Mouse (Mus musculus) limb, embryonic 10.5 days (tissue): Measurements from ENCODE around the gene Gadd45gip1. TPM values are rescaled to one million over a fixed set of nuclear protein-coding genes. Genes with fewer than 3 reads are reported as not detected.
A peak's percentile ranks its signal among the peaks of the same experiment; 100 is the strongest.

Experiments
- DNase-seq: peaks from one replicate; pipeline ENCODE4 v3.0.0-alpha.2; 2017; ENCODE audit warnings: low spot score
- H3K27ac ChIP-seq: fragments of 300-500 bp; sonication (generic); 2 replicates; pipeline ENCODE4 v1.5.1; 2016; ENCODE audit warnings: mild to moderate bottlenecking
- H3K27me3 ChIP-seq: fragments of 300-500 bp; sonication (generic); 2 replicates; pipeline ENCODE4 v1.6.1; 2016; ENCODE audit warnings: low read depth, mild to moderate bottlenecking; ENCODE audit not compliant: poor library complexity, severe bottlenecking
- H3K36me3 ChIP-seq: fragments of 300-500 bp; sonication (generic); 2 replicates; pipeline ENCODE4 v1.6.1; 2016; ENCODE audit warnings: mild to moderate bottlenecking, moderate library complexity
- H3K4me1 ChIP-seq: fragments of 300-500 bp; sonication (generic); 2 replicates; pipeline ENCODE4 v1.6.1; 2016
- H3K4me3 ChIP-seq: fragments of 300-500 bp; sonication (generic); 2 replicates; pipeline ENCODE4 v1.5.1; 2016; ENCODE audit warnings: mild to moderate bottlenecking, moderate library complexity
- H3K9me3 ChIP-seq: fragments of 300-500 bp; sonication (generic); replicated peaks from 2 replicates; pipeline ENCODE4 v1.6.1; 2016; ENCODE audit warnings: mild to moderate bottlenecking
- WGBS: fragments of 180-500 bp; shearing (Covaris S2); methylation state at CpG from one replicate; pipeline ENCODE4 v1.1.7; 2016; 5-methylcytosine and 5-hydroxymethylcytosine counted together
- microRNA-seq: library from miRNA; unstranded; fragments of <30 nt; microRNA quantifications from one replicate; pipeline ENCODE4, GENCODE M21; 2017
- polyA plus RNA-seq: library from polyadenylated mRNA; unstranded; fragments of >200 nt; fragmentation: Nextera tagmentation; extraction: Ambion mirVana; gene quantifications from 2 replicates; pipeline ENCODE4 v1.2.1, GENCODE M21; 2016

Gadd45gip1 gene
- polyA plus RNA-seq, 1 experiment from 2014 or later = 51.7 TPM

DNA sequence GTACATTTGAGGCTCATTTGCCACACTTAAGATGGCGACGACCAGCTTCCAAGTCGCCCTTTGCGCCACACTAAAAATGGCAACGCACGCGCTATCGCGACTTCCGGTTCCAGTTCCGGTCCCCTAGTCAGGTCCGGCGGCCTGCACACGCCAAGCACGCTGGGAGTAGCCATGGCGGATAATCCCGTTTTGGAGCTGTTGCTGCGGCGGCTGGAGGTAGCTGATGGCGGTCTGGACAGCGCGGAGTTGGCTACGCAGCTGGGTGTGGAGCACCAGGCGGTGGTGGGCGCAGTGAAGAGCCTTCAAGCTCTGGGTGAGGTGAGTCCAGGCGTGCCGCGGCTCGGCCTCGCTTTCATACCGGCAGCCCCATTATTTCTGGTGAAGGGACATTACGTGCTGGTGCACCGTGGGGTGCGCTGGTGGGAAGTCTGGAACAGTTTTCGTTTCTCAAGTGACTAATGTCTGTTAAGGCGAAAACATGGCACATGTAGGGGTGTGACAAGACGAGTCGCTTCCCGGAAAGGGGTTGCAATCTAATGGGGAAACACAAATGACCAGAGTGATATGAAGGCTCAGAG lies 25.6 kb downstream of the Gadd45gip1 start, which contains the start of gene Farsa:
TSS of gene Farsa (plus strand) at position 126 of the 578 bp plus-strand sequence.
- Histone ChIP-seq H3K4me1 (peaks cover 12% of the 10 kb centered on the region), H3K27ac (peak within 1 kb of the TSS; percentile 92), H3K36me3 (peaks cover 30% of the 10 kb centered on the region), H3K27me3 (no peaks in the 10 kb centered on the region), H3K4me3 (peak within 1 kb of the TSS; percentile 93), H3K9me3 (no peaks in the 10 kb centered on the region)
- DNase-seq = peak; percentile 97
- WGBS = under 1% methylated on average over 39 of the region's 39 CpGs

- H3K36me3 ChIP-seq = peaks cover 33% of the 10 kb centered on the region
- H3K27me3 ChIP-seq = peaks cover 12% of the 10 kb centered on the region
- H3K4me3 ChIP-seq = peak within 1 kb of the TSS; percentile 59
- peak; percentile 86 for DNase-seq
- H3K9me3 ChIP-seq = no peaks in the 10 kb centered on the region
- WGBS = 14% methylated on average over 44 of the region's 46 CpGs
- peaks cover 16% of the 10 kb centered on the region for H3K4me1 ChIP-seq
- H3K27ac ChIP-seq = peak within 1 kb of the TSS; percentile 84
Observed at GRCm38 (mm10) chr8:84871376-84872308, 40.3 kb downstream of the Gadd45gip1 start, which contains the start of gene Syce2. Gene Syce2 (plus strand): TSS chr8:84872111.

DNA sequence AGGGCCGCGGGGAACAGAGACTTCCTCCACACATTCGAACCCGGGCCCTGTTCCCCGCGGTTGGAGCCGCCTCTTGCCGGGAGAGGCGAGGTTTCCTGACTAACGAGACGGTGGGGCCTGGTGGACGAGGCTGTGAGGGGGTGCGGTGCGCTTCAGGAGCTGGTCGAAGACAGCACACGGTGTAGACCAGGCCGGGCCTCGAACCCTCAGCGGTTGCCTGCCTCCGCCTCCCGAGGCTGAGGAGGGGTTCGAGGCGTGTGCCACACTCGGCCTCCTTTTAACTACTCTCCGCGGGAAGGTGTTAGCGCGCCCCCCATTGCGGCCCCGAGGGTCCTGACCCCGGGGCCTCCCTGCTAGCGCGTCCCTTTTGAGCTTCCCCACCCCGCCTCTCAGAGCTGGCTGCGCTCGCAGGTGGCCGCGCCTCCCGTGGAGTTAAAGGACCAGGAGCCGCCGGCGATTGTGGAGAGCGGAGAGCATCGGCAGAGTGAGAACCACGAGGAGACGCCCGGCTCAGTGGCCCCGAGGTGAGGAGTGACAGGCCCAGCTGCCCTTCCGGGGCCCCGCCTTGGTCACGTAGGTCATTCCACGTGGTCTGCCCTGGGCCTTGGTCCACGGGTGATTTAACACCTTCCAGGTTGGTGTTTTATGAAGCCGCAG lies 41.1 kb downstream of the Gadd45gip1 start:
- peaks cover 25% of the 10 kb centered on the region for H3K36me3 ChIP-seq
- H3K9me3 ChIP-seq = no peaks in the 10 kb centered on the region
- peak overlapping the region; percentile 59 for H3K4me3 ChIP-seq
- 2% methylated on average over 54 of the region's 54 CpGs for WGBS
- peaks cover 12% of the 10 kb centered on the region for H3K27me3 ChIP-seq
- peak overlapping the region; percentile 84 for H3K27ac ChIP-seq
- peak; percentile 67 for DNase-seq
- peaks cover 16% of the 10 kb centered on the region for H3K4me1 ChIP-seq

DNA sequence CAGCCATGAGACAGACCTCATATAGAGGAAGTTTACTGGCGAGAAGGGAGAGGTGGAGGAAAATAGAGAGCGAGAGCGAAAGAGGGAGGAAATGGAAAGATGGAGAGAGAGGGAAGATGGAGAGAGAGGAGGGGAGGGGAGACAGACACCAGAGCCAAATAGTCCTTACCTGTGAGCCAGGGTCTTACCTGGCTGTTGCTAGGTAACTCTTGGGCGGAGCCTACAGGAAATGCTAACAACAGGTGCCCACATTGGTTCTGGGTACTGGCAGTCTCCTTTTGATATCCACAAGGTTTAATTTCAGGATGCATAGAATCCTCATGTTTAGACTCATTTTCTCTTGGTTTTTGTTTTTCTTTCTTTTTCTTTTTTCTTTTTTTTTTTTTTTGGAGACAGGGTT lies 41.7 kb downstream of the Gadd45gip1 start:
- Histone ChIP-seq H3K4me3 (peak overlapping the region; percentile 59), H3K4me1 (peaks cover 16% of the 10 kb centered on the region), H3K27me3 (peaks cover 12% of the 10 kb centered on the region), H3K9me3 (no peaks in the 10 kb centered on the region), H3K27ac (no peak overlapping the region), H3K36me3 (peaks cover 19% of the 10 kb centered on the region)
- DNase-seq = no peak
- 53% methylated on average over 4 of the region's 4 CpGs for WGBS

DNA sequence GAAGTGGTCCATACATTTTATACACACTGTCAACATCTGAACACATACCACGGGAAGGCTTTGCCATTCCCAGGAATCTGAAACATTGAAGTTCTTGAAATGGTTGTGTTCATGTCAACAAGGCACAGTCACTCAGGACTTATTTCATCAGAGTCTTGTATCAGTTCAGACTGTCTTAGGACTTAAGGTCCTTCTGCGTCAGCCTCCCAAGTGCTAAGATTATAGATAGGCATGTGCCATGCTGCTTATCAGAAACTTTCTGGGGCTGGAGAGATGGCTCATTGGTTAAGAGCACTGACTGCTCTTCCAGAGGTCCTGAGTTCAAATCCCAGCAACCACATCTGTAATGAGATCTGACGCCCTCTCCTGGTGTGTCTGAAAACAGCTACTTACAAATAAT lies 43.0 kb downstream of the Gadd45gip1 start:
- Histone ChIP-seq H3K27ac (no peak overlapping the region), H3K4me3 (no peak overlapping the region), H3K27me3 (peaks cover 12% of the 10 kb centered on the region), H3K36me3 (peaks cover 6% of the 10 kb centered on the region), H3K9me3 (no peaks in the 10 kb centered on the region), H3K4me1 (peaks cover 16% of the 10 kb centered on the region)
- 92% methylated on average over 3 of the region's 3 CpGs for WGBS
- DNase-seq = no peak

DNA sequence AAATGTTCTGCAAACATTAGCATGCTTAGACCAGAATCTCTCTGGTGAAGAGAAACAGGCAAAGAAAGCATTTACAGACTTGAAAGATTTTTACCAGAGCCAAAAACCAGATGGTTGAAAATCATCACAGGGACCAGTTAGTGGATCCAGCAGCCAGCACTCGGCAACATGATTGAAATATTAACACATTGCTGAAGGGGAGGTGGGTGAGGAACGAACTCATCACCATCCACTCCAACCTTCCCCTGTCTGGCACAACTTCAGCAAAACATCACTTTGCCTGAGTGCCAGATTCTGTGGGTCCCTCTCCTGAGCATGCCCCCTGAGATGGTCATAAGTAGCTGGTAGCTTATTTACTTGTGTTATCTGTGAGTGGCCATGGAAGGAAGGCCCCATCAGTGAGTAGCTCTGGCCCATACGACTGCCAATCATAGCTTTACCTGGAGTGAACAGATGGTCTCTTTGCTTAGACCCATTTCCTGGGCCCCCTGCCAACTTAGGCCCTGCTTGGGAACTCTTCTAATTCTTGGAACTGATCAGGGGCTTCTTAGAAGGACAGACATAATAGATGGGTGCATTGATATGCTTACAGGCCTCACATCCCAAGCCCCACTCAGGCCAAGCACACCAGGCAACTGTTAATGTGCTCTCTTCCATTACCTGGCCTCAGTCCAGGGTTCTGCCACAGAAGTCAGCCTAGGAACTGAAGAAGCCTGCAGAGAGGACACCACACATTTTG lies 46.1 kb downstream of the Gadd45gip1 start:
- peaks cover 7% of the 10 kb centered on the region for H3K27me3 ChIP-seq
- WGBS = 86% methylated on average over 3 of the region's 3 CpGs
- H3K9me3 ChIP-seq = no peaks in the 10 kb centered on the region
- H3K27ac ChIP-seq = no peak overlapping the region
- H3K36me3 ChIP-seq = no peaks in the 10 kb centered on the region; the same call in 1 of the 2 replicates
- no peak for DNase-seq
- H3K4me1 ChIP-seq = peaks cover 6% of the 10 kb centered on the region
- H3K4me3 ChIP-seq = no peak overlapping the region

DNA sequence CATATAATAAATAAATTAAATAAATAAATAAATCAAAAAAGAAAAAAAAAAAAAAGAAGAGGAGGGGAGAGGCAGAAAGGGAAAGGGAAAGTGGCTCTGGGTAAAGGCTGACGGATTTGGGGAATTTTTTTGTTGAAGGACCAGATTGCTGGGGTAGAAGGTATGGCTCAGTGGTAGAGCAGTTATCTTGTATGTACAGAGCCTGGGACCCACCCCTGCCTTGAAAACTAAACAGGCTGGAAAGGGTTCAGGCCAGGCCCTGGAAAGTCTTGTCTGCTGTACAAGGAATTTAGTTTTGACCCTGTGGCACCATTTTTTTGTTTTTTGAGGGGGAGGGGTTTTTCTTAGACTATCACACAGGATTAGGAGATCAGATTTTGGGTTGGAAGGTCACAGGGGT lies 47.6 kb downstream of the Gadd45gip1 start:
- Histone ChIP-seq H3K27ac (no peak overlapping the region), H3K9me3 (no peaks in the 10 kb centered on the region), H3K36me3 (peaks cover 7% of the 10 kb centered on the region), H3K27me3 (no peaks in the 10 kb centered on the region), H3K4me3 (no peak overlapping the region), H3K4me1 (no peaks in the 10 kb centered on the region)
- DNase-seq = no peak
- WGBS = 92% methylated on average over 1 of the region's 1 CpGs

GRCm38 (mm10) chr8:84884728-84885127 lies 53.4 kb downstream of the Gadd45gip1 start:
- Histone ChIP-seq H3K27ac (no peak overlapping the region), H3K27me3 (no peaks in the 10 kb centered on the region), H3K9me3 (no peaks in the 10 kb centered on the region), H3K4me3 (no peak overlapping the region), H3K4me1 (no peaks in the 10 kb centered on the region), H3K36me3 (peaks cover 59% of the 10 kb centered on the region)
- 88% methylated on average over 4 of the region's 4 CpGs for WGBS
- no peak for DNase-seq

Small RNAs within 50 kb of the gene (microRNA-seq; reads per million reads assigned to microRNA genes)
- 4.1 reads per million, percentile 6 among the genes with 10 or more reads in this experiment for gene Mir7069

Other genes starting within 250 kb of the Gadd45gip1 start
- 199 and 229 TPM in 2 replicates for gene Ier2, start 168.7 kb upstream of the Gadd45gip1 start, polyA plus RNA-seq
- gene Trmt1, start 145.2 kb upstream of the Gadd45gip1 start, polyA plus RNA-seq = 71.7 and 79.3 TPM in 2 replicates
- gene Nacc1, start 143.7 kb upstream of the Gadd45gip1 start, polyA plus RNA-seq = 31.7 and 32.0 TPM in 2 replicates
- gene Lyl1, start 130.1 kb upstream of the Gadd45gip1 start, polyA plus RNA-seq = 4.6 and 4.7 TPM in 2 replicates
- 3.7 and 8.1 TPM in 2 replicates for gene G430095P16Rik, start 108.5 kb upstream of the Gadd45gip1 start, polyA plus RNA-seq
- gene Nfix, start 31.2 kb upstream of the Gadd45gip1 start, polyA plus RNA-seq = 0.24 and 2.1 TPM in 2 replicates
- gene Dand5, start 8.7 kb upstream of the Gadd45gip1 start, polyA plus RNA-seq = 1.9 and 2.7 TPM in 2 replicates
- gene Rad23a, start 9.1 kb downstream of the Gadd45gip1 start, polyA plus RNA-seq = 119 and 122 TPM in 2 replicates
- gene Calr, start 15.4 kb downstream of the Gadd45gip1 start, polyA plus RNA-seq = 820 and 843 TPM in 2 replicates
- gene Farsa, start 25.5 kb downstream of the Gadd45gip1 start, polyA plus RNA-seq = 149 and 156 TPM in 2 replicates
- gene Syce2, start 40.6 kb downstream of the Gadd45gip1 start, polyA plus RNA-seq = 92.8 and 99.5 TPM in 2 replicates
- gene Gcdh, start 62.4 kb downstream of the Gadd45gip1 start, polyA plus RNA-seq = 44.5 and 54.2 TPM in 2 replicates
- gene Klf1, start 70.4 kb downstream of the Gadd45gip1 start, polyA plus RNA-seq = 14.0 and 18.7 TPM in 2 replicates
- gene Dnase2a, start 77.0 kb downstream of the Gadd45gip1 start, polyA plus RNA-seq = 6.4 and 8.2 TPM in 2 replicates
- gene Mast1, start 105.8 kb downstream of the Gadd45gip1 start, polyA plus RNA-seq = 0.09 and 0.16 TPM in 2 replicates
- 0.44 and 0.58 TPM in 2 replicates for gene Rtbdn, start 115.5 kb downstream of the Gadd45gip1 start, polyA plus RNA-seq
- not detected in 2 replicates for gene Gm49661, start 137.9 kb downstream of the Gadd45gip1 start, polyA plus RNA-seq
- gene Prdx2, start 138.1 kb downstream of the Gadd45gip1 start, polyA plus RNA-seq = 1,175 and 1,260 TPM in 2 replicates
- 156 and 168 TPM in 2 replicates for gene Rnaseh2a, start 138.2 kb downstream of the Gadd45gip1 start, polyA plus RNA-seq
- gene Junb, start 147.2 kb downstream of the Gadd45gip1 start, polyA plus RNA-seq = 9.9 and 14.4 TPM in 2 replicates
- 16.0 and 19.1 TPM in 2 replicates for gene Hook2, start 159.1 kb downstream of the Gadd45gip1 start, polyA plus RNA-seq
- not detected in 2 replicates for gene Best2, start 183.0 kb downstream of the Gadd45gip1 start, polyA plus RNA-seq
- 161 and 163 TPM in 2 replicates for gene Asna1, start 193.8 kb downstream of the Gadd45gip1 start, polyA plus RNA-seq
- gene Trir, start 195.3 kb downstream of the Gadd45gip1 start, polyA plus RNA-seq = 138 and 157 TPM in 2 replicates
- 28.1 and 28.4 TPM in 2 replicates for gene Tnpo2, start 205.4 kb downstream of the Gadd45gip1 start, polyA plus RNA-seq
- gene Fbxw9, start 228.5 kb downstream of the Gadd45gip1 start, polyA plus RNA-seq = 19.9 and 23.1 TPM in 2 replicates
- gene Gm5741, start 236.5 kb downstream of the Gadd45gip1 start, polyA plus RNA-seq = 0.79 TPM in 1 of 2 replicates, not detected in the other
- 70.2 and 79.0 TPM in 2 replicates for gene Dhps, start 240.2 kb downstream of the Gadd45gip1 start, polyA plus RNA-seq
- 109 and 116 TPM in 2 replicates for gene Wdr83os, start 249.2 kb downstream of the Gadd45gip1 start, polyA plus RNA-seq
- gene Wdr83, start 249.8 kb downstream of the Gadd45gip1 start, polyA plus RNA-seq = 62.5 and 66.4 TPM in 2 replicates